Mouse (Mus musculus) limb, embryonic 12.5 days (tissue): ENCODE data around the gene C1qtnf7. TPM values are rescaled to one million over a fixed set of nuclear protein-coding genes. Genes with fewer than 3 reads are reported as not detected.

Experiments used
- ATAC-seq: fragments of 200-750 bp; cut with Nextera tagmentation; 2 replicates; pipeline ENCODE4 v1.8.0; 2017; ENCODE audit warnings: low read depth, moderate TSS enrichment; ENCODE audit not compliant: insufficient number of reproducible peaks, insufficient read depth, low FRiP score, low TSS enrichment
- H3K27ac ChIP-seq: fragments of 300-500 bp; sonication (generic); 2 replicates; pipeline ENCODE4 v1.5.1; 2016; ENCODE audit warnings: mild to moderate bottlenecking, moderate library complexity
- H3K27me3 ChIP-seq: fragments of 300-500 bp; sonication (generic); 2 replicates; pipeline ENCODE4 v1.6.1; 2016; ENCODE audit warnings: mild to moderate bottlenecking, moderate library complexity
- H3K36me3 ChIP-seq: fragments of 300-500 bp; sonication (generic); 2 replicates; pipeline ENCODE4 v1.6.1; 2016; ENCODE audit warnings: mild to moderate bottlenecking, moderate library complexity
- H3K4me1 ChIP-seq: fragments of 300-500 bp; sonication (generic); replicated peaks from 2 replicates; pipeline ENCODE4 v1.6.1; 2016
- H3K4me2 ChIP-seq: fragments of 300-500 bp; sonication (generic); 2 replicates; pipeline ENCODE4 v1.6.1; 2016; ENCODE audit warnings: mild to moderate bottlenecking, moderate library complexity
- H3K4me3 ChIP-seq: fragments of 300-500 bp; sonication (generic); replicated peaks from 2 replicates; pipeline ENCODE4 v1.5.1; 2016; ENCODE audit warnings: mild to moderate bottlenecking
- H3K9ac ChIP-seq: fragments of 300-500 bp; sonication (generic); replicated peaks from 2 replicates; pipeline ENCODE4 v1.6.1; 2016; ENCODE audit warnings: mild to moderate bottlenecking, moderate library complexity
- H3K9me3 ChIP-seq: fragments of 300-500 bp; sonication (generic); 2 replicates; pipeline ENCODE4 v1.6.1; 2016; ENCODE audit warnings: mild to moderate bottlenecking, moderate library complexity
- WGBS: fragments of 180-500 bp; shearing (Covaris S2); methylation state at CpG from one replicate; pipeline ENCODE4 v1.1.7; 2016; 5-methylcytosine and 5-hydroxymethylcytosine counted together
- polyA plus RNA-seq: library from polyadenylated mRNA; unstranded; fragments of >200 nt; fragmentation: Nextera tagmentation; extraction: Ambion mirVana; gene quantifications from 2 replicates; pipeline ENCODE4 v1.2.1, GENCODE M21; 2016

C1qtnf7 gene
- polyA plus RNA-seq, 1 experiment from 2014 or later: 9.3 TPM

- Histone ChIP-seq H3K27me3 (no peaks in the 10 kb centered on the region), H3K9me3 (no peaks in the 10 kb centered on the region), H3K9ac (no peak overlapping the region), H3K4me3 (no peak overlapping the region), H3K4me2 (no peak overlapping the region), H3K4me1 (peaks cover 17% of the 10 kb centered on the region), H3K36me3 (no peaks in the 10 kb centered on the region), H3K27ac (no peak overlapping the region)
- WGBS: 78% methylated on average over 6 of the region's 6 CpGs
- ATAC-seq: no peak
Measured at GRCm38 (mm10) chr5:43583326-43584120, 68.2 kb downstream of the C1qtnf7 start.

GRCm38 (mm10) chr5:43584464-43584863 lies 69.1 kb downstream of the C1qtnf7 start:
- Histone ChIP-seq H3K4me3 (no peak overlapping the region), H3K4me1 (peaks cover 17% of the 10 kb centered on the region), H3K9me3 (no peaks in the 10 kb centered on the region), H3K27ac (0 out of 2 replicates have a peak overlapping the region, but pooled peaks have one; percentile 50), H3K27me3 (no peaks in the 10 kb centered on the region), H3K4me2 (no peak overlapping the region), H3K36me3 (no peaks in the 10 kb centered on the region), H3K9ac (no peak overlapping the region)
- WGBS: 18% methylated on average over 1 of the region's 1 CpGs
- ATAC-seq: no peak

GRCm38 (mm10) chr5:43585406-43586245 lies 70.3 kb downstream of the C1qtnf7 start:
- Histone ChIP-seq H3K36me3 (no peaks in the 10 kb centered on the region), H3K9ac (no peak overlapping the region), H3K4me1 (peaks cover 17% of the 10 kb centered on the region), H3K27me3 (no peaks in the 10 kb centered on the region), H3K4me2 (no peak overlapping the region), H3K4me3 (no peak overlapping the region), H3K9me3 (no peaks in the 10 kb centered on the region), H3K27ac (peak overlapping the region; percentile 50; the same call in 1 of the 2 replicates)
- ATAC-seq: no peak
- WGBS: 37% methylated on average over 11 of the region's 11 CpGs

DNA sequence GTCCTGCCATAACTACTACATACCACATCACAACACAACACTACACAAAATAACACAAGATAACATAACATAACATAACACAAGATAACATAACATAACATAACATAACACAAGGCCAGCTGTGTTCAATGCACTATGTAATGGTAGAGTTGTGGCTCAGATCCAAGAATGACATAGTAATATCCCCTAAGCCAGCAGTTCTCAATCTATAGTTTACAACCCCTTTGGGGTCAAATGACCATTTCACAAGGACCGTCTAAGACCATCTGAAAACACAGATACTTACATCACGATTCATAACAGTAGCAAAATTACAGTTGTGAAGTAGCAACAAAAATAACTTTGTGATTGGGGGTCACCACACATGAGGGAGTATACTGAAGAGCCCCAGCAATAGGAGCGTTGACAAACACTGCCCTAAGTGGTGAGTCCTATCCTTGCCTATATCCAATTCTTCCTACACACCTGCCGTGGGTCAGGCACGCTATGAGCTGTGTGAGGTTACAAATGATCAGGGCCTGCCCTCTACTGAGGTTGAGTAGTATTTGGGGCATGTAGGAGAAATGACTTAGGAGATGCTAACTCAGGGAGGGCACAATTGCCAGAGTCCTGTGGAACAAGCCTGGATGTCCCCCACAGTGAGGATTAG lies 73.6 kb downstream of the C1qtnf7 start:
- no peaks in the 10 kb centered on the region for H3K9me3 ChIP-seq
- no peak overlapping the region for H3K27ac ChIP-seq
- 80% methylated on average over 5 of the region's 5 CpGs for WGBS
- peaks cover 17% of the 10 kb centered on the region for H3K4me1 ChIP-seq
- H3K4me2 ChIP-seq: no peak overlapping the region
- 0 out of 2 replicates have a peak, but pooled peaks have one; percentile 15 for ATAC-seq
- no peak overlapping the region for H3K4me3 ChIP-seq
- H3K36me3 ChIP-seq: no peaks in the 10 kb centered on the region
- no peak overlapping the region for H3K9ac ChIP-seq
- H3K27me3 ChIP-seq: no peaks in the 10 kb centered on the region

DNA sequence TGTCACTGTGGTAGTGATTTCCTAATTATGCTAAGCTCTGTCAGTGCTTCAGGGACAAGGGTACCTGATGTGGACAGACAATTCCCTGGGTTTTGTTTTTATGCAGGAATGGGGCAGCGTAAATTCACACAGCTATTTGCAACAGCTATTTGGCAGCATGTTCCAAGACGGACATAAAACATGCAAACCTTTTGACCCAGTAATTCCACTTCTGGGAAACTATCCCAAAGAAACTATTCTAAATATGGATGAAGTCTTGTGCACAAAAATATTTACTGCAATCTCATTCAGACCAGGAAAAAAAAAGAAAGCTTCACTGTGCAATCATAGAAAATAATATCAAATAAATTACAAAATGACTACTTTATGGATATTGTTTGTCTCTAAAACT lies 74.1 kb downstream of the C1qtnf7 start:
- Histone ChIP-seq H3K4me3 (no peak overlapping the region), H3K9ac (no peak overlapping the region), H3K27me3 (no peaks in the 10 kb centered on the region), H3K9me3 (no peaks in the 10 kb centered on the region), H3K36me3 (no peaks in the 10 kb centered on the region), H3K4me2 (no peak overlapping the region), H3K4me1 (peaks cover 16% of the 10 kb centered on the region), H3K27ac (no peak overlapping the region)
- ATAC-seq: no peak
- WGBS: 60% methylated on average over 2 of the region's 2 CpGs

DNA sequence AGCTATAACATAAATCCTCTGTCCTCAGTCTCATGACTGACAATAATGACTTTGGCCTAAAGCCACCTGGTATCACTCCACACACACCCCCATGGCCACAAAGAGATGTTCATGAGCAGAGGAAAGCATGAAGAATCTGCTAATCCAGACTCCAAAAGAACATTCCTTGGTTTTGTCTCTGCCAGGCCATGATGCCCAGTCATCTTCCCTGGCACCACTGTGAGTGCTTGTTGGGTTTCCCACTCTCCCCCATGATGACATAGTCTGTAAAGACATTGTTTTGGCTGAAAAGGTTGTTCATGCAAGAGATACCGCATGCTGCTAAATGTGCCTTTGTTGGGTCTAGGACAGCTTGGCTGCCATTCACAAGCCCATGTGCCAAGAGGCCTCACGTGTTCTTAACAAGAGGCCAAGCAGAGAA lies 75.0 kb downstream of the C1qtnf7 start:
- no peaks in the 10 kb centered on the region for H3K9me3 ChIP-seq
- no peaks in the 10 kb centered on the region for H3K36me3 ChIP-seq
- 95% methylated on average over 2 of the region's 2 CpGs for WGBS
- H3K9ac ChIP-seq: no peak overlapping the region
- H3K4me1 ChIP-seq: peaks cover 8% of the 10 kb centered on the region; the same call in 1 of the 2 replicates
- no peaks in the 10 kb centered on the region for H3K27me3 ChIP-seq
- no peak overlapping the region for H3K27ac ChIP-seq
- ATAC-seq: no peak
- no peak overlapping the region for H3K4me3 ChIP-seq
- no peak overlapping the region for H3K4me2 ChIP-seq

DNA sequence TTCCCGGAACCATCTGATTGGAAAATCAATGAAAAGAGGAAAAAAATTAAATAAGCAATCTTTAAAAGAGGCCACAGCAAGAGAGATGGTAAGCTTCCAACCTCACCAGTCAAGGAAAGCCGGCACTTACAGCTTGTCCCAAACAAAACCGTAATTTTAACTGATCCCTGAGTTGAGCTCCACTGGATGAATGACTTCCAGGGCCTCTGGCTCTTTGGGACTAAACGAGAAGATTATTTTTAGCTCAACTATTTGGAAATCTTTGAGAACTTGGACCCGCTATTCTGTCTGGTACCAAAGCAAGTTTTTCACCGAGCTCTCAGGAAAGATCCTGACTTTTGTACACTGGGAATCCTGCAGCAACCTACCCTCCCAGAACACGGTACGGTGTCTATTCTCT lies 86.3 kb downstream of the C1qtnf7 start:
- no peaks in the 10 kb centered on the region for H3K4me1 ChIP-seq
- no peaks in the 10 kb centered on the region for H3K9me3 ChIP-seq
- no peak for ATAC-seq
- WGBS: 88% methylated on average over 8 of the region's 8 CpGs
- no peak overlapping the region for H3K4me2 ChIP-seq
- H3K27ac ChIP-seq: no peak overlapping the region
- no peak overlapping the region for H3K9ac ChIP-seq
- no peaks in the 10 kb centered on the region for H3K27me3 ChIP-seq
- no peak overlapping the region for H3K4me3 ChIP-seq
- no peaks in the 10 kb centered on the region for H3K36me3 ChIP-seq

GRCm38 (mm10) chr5:43602518-43602917 lies 87.2 kb downstream of the C1qtnf7 start:
- Histone ChIP-seq H3K4me2 (no peak overlapping the region), H3K27me3 (no peaks in the 10 kb centered on the region), H3K27ac (no peak overlapping the region), H3K4me3 (no peak overlapping the region), H3K4me1 (no peaks in the 10 kb centered on the region), H3K36me3 (no peaks in the 10 kb centered on the region), H3K9ac (no peak overlapping the region), H3K9me3 (no peaks in the 10 kb centered on the region)
- no peak for ATAC-seq
- 55% methylated on average over 3 of the region's 3 CpGs for WGBS

GRCm38 (mm10) chr5:43603559-43603958 lies 88.2 kb downstream of the C1qtnf7 start:
- Histone ChIP-seq H3K27me3 (no peaks in the 10 kb centered on the region), H3K9ac (no peak overlapping the region), H3K36me3 (no peaks in the 10 kb centered on the region), H3K4me2 (no peak overlapping the region), H3K4me1 (no peaks in the 10 kb centered on the region), H3K9me3 (no peaks in the 10 kb centered on the region), H3K4me3 (no peak overlapping the region), H3K27ac (no peak overlapping the region)
- 86% methylated on average over 3 of the region's 3 CpGs for WGBS
- no peak for ATAC-seq

DNA sequence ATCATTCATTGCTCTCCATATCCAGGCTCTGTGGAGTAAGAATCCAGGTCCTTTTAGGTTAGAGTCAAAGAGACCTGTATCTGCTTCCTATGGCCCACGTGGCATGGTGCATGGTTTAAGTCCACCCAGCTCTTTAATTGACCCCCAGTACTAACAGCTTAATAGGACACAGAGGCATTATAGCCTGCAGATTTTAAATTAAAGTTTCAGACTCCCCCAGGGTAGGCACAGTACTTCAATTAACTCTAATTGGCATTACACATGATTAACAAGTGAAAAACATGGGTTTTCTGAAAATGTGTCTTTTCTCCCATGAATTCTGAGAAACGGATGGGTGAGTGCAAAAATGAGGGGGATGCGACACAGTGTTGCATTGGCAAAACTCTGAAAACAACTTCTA lies 92.7 kb downstream of the C1qtnf7 start:
- no peak for ATAC-seq
- no peak overlapping the region for H3K27ac ChIP-seq
- H3K4me2 ChIP-seq: no peak overlapping the region
- no peaks in the 10 kb centered on the region for H3K9me3 ChIP-seq
- no peaks in the 10 kb centered on the region for H3K36me3 ChIP-seq
- no peak overlapping the region for H3K4me3 ChIP-seq
- WGBS: 38% methylated on average over 3 of the region's 3 CpGs
- H3K4me1 ChIP-seq: no peaks in the 10 kb centered on the region
- no peak overlapping the region for H3K9ac ChIP-seq
- H3K27me3 ChIP-seq: no peaks in the 10 kb centered on the region

GRCm38 (mm10) chr5:43609760-43610159 lies 94.4 kb downstream of the C1qtnf7 start:
- ATAC-seq: no peak
- Histone ChIP-seq H3K36me3 (no peaks in the 10 kb centered on the region), H3K27ac (no peak overlapping the region), H3K9ac (no peak overlapping the region), H3K4me1 (no peaks in the 10 kb centered on the region), H3K27me3 (no peaks in the 10 kb centered on the region), H3K4me2 (no peak overlapping the region), H3K9me3 (no peaks in the 10 kb centered on the region), H3K4me3 (no peak overlapping the region)
- WGBS: 90% methylated on average over 1 of the region's 1 CpGs
